Mouse (Mus musculus) megakaryocyte, embryonic 14.5 days (primary cell): ENCODE measurements at regions not wholly inside any gene's neighbourhood (a gene's known extent, or its start where the extent isn't known, plus 50 kb on each side); places are given as distances from the start of the nearest gene placed in this dataset.

Experiments
- H3K27me3 ChIP-seq: replicated peaks from 2 replicates; pipeline ENCODE3; 2012; ENCODE audit warnings: inconsistent platforms
- H3K36me3 ChIP-seq: replicated peaks from 2 replicates; pipeline ENCODE3; 2012; ENCODE audit warnings: low read length, inconsistent platforms, mixed read lengths
- H3K4me1 ChIP-seq: 2 replicates; pipeline ENCODE4 v1.6.1; 2012; ENCODE audit warnings: inconsistent platforms
- H3K4me3 ChIP-seq: replicated peaks from 2 replicates; pipeline ENCODE3; 2012; ENCODE audit warnings: moderate library complexity, mild to moderate bottlenecking, inconsistent platforms
- H3K9me3 ChIP-seq: 2 replicates; pipeline ENCODE4 v1.6.1; 2012; ENCODE audit warnings: inconsistent platforms
- FLI1 ChIP-seq: IDR thresholded peaks from 2 replicates; pipeline ENCODE4 v1.6.1; 2012; ENCODE audit warnings: low read length, inconsistent platforms, mixed read lengths
- GATA1 ChIP-seq: IDR thresholded peaks from 3 replicates; pipeline ENCODE4 v1.6.1; 2012; ENCODE audit warnings: mixed read lengths, low read length, inconsistent platforms, borderline replicate concordance

DNA sequence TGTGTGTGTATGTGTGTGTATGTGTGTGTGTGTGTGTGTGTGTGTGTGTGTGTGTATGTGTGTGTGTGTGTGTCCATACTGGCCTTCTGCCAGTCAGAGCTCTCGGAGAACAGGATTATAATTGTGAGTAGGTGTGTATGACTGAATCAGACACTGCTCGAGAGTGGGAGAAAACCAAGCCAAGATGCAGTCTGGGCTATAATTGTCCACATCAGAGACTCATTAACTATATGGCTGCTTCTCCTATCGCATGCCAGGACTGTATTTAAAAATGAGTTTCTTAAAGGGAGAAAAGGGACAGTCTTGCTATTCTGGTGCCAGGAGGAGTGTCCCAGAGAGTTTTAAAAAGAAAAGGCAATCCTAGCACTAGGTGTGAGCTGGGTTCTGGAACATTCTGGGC, 58.7 kb upstream of the Adpgk start:
- H3K9me3 ChIP-seq: peaks cover 11% of the 10 kb centered on the region
- H3K4me1 ChIP-seq: no peaks in the 10 kb centered on the region
- H3K36me3 ChIP-seq: no peaks in the 10 kb centered on the region
- TF ChIP-seq GATA1: no peak
- H3K4me3 ChIP-seq: no peak overlapping the region
- H3K27me3 ChIP-seq: peaks cover 5% of the 10 kb centered on the region

DNA sequence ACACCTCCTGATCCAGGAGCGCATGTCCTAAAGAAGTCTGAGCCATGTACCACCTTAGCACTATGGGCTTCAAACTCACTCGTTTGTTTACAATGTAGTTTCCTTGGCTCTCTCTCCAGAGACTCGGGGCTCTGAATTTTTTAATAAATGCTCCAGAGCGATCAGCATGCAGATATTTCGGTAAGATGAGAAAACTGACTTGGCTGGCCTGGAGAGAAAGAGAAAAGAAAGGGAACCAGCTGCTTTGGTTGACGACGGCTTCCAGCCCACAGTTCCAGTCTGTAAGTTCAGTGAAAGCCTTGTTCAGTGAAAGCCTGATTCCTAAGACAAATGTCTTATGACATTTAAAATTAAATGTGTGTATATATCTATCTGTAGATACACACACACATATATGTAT, 59.4 kb upstream of the Adpgk start:
- TF ChIP-seq FLI1 (no peak), GATA1 (no peak)
- Histone ChIP-seq H3K4me3 (no peak overlapping the region), H3K27me3 (peaks cover 6% of the 10 kb centered on the region), H3K36me3 (no peaks in the 10 kb centered on the region), H3K9me3 (peaks cover 18% of the 10 kb centered on the region), H3K4me1 (no peaks in the 10 kb centered on the region)

DNA sequence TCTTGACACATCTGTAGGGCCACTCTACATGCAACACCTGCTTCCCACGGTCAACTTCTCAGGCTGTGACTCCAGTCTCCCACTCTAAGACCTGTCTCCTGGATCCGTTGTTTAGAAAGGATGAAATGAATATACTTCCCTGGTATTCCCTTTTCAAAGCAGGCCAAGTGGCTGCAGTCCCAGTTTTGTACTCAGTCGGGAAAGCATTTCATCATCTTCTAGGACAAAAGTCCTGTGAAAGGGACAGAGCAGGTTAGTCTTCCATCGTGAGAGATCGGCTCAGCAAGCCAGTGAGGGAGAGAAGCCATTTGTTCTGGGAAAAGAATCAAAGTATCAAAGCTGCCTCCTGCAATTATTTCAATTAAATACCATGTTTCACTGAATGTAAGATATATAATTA, 60.2 kb upstream of the Adpgk start:
- no peak overlapping the region for H3K4me3 ChIP-seq
- H3K36me3 ChIP-seq: no peaks in the 10 kb centered on the region
- H3K27me3 ChIP-seq: peaks cover 9% of the 10 kb centered on the region

DNA sequence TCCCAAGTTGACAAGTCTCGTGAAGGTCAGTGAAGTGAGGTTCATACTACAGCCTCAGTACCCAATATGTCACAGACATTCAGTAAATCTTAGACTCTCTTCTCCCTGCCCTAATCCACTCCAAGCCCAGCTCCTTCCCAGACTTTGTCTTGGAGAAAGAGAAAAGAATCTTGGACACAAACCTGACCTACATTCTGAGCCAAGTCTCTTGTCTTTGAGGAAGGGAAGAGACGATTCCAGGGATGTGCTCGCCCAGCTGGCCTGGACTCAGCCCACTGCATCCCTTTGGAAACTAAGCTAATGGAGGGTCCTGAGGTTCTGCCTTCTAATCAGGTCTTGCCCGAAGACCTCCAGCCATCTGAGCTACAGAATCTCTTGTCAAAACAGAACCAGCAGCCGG, 61.2 kb upstream of the Adpgk start:
- Histone ChIP-seq H3K4me3 (no peak overlapping the region), H3K36me3 (no peaks in the 10 kb centered on the region), H3K27me3 (peaks cover 16% of the 10 kb centered on the region), H3K4me1 (no peaks in the 10 kb centered on the region), H3K9me3 (peaks cover 27% of the 10 kb centered on the region)
- TF ChIP-seq GATA1 (no peak), FLI1 (no peak)

More for the DNA sequence above, 60.2 kb upstream of the Adpgk start:
- Histone ChIP-seq H3K9me3 (peaks cover 23% of the 10 kb centered on the region), H3K4me1 (no peaks in the 10 kb centered on the region)
- TF ChIP-seq GATA1 (no peak), FLI1 (no peak)

DNA sequence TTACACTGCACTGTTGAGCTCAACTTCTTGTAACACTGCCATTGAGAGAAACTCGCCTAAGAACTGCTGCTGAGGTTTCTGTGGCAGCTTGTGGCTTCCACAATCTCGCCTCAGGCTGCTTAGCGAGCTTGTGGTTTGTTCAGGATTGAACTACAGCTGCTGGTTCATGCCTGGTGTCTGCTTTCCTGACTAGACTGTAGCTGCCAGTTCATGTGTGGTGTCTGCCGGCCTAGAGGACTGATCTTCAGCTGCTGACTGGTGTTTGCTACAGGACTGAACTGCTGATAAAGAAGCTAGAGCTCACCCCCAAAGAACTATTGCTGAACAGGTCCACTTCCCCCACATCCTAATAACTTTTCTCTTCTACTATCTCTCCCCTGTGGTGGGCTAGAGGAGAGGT, 63.4 kb upstream of the Adpgk start:
- TF ChIP-seq FLI1 (no peak), GATA1 (no peak)
- Histone ChIP-seq H3K27me3 (peaks cover 20% of the 10 kb centered on the region), H3K9me3 (peaks cover 23% of the 10 kb centered on the region), H3K4me3 (no peak overlapping the region), H3K4me1 (no peaks in the 10 kb centered on the region), H3K36me3 (no peaks in the 10 kb centered on the region)

DNA sequence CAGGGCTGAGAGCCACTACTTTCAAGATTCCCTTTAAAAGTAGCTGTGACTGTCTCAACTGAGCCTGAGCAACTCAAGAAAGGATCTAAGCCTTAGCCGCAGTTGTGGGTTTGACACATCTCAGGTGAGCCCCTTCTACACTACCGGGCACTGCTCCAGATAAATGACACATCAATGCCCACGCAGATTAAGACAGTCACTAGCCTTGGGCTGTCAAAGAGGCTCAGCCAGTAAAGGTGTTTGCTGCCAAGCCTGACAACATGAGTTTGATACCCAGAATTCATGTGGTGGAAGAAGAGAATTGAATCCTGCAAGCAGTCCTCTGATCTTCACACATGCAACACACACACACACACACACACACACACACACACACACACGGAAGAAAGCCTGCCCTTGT, 65.0 kb upstream of the Adpgk start:
- H3K4me1 ChIP-seq: no peaks in the 10 kb centered on the region
- peaks cover 38% of the 10 kb centered on the region for H3K9me3 ChIP-seq
- no peak overlapping the region for H3K4me3 ChIP-seq
- H3K36me3 ChIP-seq: no peaks in the 10 kb centered on the region
- TF ChIP-seq FLI1: no peak
- no peak for TF ChIP-seq GATA1
- H3K27me3 ChIP-seq: peaks cover 29% of the 10 kb centered on the region

DNA sequence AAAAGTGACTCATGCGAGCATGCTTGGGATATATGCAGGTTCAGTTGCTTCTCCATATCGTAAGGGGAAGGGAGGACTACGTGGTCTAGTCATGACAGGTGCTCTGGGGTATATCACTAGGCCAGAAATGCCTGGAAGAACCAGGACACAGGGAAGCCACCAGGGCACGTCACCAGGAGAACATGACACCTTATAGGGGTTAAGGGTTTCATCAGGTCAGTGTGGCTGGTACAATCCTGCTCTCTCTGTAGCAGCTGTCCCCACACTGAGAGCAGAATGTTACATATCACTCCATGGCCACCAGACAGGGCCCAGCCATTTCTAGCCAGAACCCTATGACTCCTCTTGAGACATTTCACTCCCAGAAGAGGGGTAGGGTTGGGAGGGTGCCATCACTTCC, 72.1 kb upstream of the Adpgk start:
- no peak overlapping the region for H3K4me3 ChIP-seq
- H3K9me3 ChIP-seq: peaks cover 16% of the 10 kb centered on the region
- peaks cover 9% of the 10 kb centered on the region for H3K27me3 ChIP-seq
- TF ChIP-seq GATA1: no peak
- TF ChIP-seq FLI1: no peak
- no peaks in the 10 kb centered on the region for H3K4me1 ChIP-seq
- H3K36me3 ChIP-seq: no peaks in the 10 kb centered on the region

DNA sequence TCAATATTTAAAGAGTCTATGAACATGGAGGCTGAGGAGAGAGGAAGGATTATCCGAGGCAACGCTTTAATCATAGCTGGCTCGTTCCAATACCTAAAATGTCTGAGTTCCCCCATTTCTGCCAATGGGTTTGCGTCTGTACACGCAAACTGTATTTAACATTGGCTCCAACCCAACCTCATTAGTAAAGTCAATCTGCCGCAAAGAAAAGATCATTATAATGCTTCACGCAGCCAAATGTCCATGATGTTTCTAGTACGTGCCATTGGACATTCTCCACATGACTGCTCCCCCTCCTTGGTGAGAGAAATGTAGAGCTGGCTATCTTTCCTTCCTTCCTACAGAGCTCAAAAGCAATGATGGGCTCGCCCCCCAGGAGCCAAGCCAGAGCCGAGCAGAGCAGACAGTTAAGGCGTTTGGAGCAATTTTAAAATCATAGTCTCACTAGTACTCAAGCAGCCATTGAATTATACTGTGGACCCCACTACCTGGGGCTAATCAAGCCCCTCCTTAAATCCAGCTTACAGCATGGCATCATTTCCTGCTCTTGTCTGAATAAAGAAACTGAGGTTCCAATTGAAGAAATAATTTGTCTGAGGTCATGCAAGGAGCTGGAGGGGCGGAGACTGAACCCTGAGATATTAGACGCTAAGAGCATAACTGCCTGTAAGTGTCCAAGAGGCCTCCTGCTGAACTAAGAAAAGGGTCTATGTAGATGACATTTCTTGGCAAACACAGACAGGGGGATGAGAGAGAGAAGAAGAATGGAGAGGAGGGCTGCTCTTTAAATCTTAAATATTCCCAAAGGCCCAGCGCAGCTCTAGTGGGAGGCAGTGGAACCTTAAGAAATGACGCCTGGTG, 88.5 kb upstream of the Adpgk start:
- TF ChIP-seq GATA1: no peak
- TF ChIP-seq FLI1: no peak
- H3K27me3 ChIP-seq: peaks cover 2% of the 10 kb centered on the region
- H3K4me3 ChIP-seq: no peak overlapping the region
- no peaks in the 10 kb centered on the region for H3K4me1 ChIP-seq
- H3K9me3 ChIP-seq: peaks cover 11% of the 10 kb centered on the region
- no peaks in the 10 kb centered on the region for H3K36me3 ChIP-seq

DNA sequence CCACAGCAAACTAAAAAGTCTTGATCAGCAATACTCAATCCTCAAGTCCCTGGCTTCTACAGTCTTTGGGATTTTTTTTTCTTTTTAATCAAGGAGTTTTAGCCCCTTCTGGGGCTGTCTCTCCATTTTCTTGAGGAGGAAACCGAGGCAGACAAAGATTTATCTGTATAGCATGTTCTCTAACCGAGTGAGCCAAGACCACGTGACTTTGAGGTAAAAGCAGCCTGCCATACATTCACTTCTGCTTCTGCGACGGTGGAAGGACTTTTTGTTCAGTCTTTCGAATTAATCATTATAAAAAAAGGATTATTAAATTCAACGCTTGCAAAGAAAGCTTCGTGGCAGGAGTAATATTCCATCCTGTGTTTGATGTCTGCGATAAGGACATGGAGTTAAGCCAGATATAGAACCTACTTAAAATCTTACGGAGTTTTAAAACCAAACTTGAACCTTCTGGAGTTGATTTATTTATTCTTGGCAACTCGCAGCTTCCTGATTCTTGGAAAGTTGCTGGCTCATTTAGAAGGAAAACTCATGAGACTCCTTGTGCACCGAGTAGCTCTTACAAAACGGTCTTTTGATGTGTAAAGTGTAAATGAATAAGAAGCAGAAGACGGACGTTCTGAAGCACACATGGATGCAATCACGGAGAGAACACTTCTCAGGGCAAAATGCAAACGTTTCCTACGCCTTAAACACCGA, 91.7 kb upstream of the Adpgk start:
- Histone ChIP-seq H3K4me3 (no peak overlapping the region), H3K4me1 (no peaks in the 10 kb centered on the region), H3K36me3 (no peaks in the 10 kb centered on the region), H3K9me3 (peaks cover 11% of the 10 kb centered on the region), H3K27me3 (peaks cover 2% of the 10 kb centered on the region)
- TF ChIP-seq GATA1 (no peak), FLI1 (no peak)

DNA sequence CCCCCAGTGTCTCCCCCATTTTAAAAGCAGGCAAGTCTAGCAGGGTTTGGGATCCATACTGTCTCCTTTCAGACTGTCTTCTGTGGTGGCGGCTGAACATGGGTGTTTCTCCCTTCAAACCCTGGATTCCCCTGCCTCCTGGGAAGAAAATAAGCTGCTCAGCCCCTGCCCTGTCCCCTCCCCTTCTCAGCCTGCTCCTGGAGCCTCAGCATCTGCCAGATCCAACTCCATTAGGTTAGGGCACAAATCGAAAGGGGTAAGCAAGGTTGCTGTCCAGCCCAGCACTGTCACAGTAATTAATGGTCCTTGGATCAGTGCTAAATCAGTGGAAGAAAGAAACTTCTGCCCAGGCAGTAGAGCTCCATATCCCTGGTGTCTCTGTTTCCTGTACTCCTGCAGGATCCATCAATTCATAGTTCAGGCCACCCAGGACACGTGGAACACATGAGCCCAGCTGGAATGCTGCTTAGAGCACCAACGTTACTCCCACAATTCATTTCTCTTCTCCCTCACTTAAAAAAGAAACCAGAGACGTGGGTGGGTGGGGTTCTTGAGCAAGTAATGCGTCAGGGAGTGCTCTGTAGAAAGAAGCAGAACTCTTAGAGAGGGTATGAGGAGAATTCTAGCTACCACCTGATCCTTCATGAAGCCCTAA, 93.0 kb upstream of the Adpgk start:
- Histone ChIP-seq H3K36me3 (no peaks in the 10 kb centered on the region), H3K4me1 (no peaks in the 10 kb centered on the region), H3K4me3 (no peak overlapping the region), H3K27me3 (peaks cover 2% of the 10 kb centered on the region), H3K9me3 (peaks cover 11% of the 10 kb centered on the region)
- TF ChIP-seq FLI1 (no peak), GATA1 (no peak)
